ENCODE assay signal across 22 mouse cellular contexts in the genomic region with DNA sequence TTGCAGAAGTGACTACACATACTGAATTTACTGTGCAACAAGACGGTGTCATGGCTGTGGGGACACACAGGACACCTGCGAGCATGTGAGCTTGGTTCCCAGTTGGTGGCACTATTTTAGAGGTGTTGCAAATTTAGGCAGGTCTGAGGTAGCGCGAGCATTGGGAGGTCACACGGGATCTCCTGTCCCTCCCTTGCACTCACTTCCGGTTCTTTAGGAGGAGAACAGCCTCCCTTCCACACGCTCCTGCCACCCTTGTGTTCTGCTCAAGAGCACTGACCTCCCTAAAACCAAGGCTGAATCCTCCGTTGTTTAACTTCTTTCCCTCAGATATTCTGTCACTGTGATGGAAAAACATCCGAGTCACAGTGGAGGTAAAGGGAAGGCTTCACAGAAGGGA.
A peak's percentile ranks its signal among the peaks of the same experiment; 100 is the strongest.
DNase-seq lines count a peak whose midpoint lies in the region; ATAC-seq and TF ChIP-seq lines count a peak whose summit lies in the region.
"Had no signal": no experiment of that assay in that cellular context is flagged by ENCODE, and none has a peak within 500 bp of the region (broad histone marks: within the 10 kb centered on the region; RNA-seq: fewer than 3 reads in every experiment).

No protein-coding gene starts in this region.

- WGBS in stomach, postnatal 0 days = 69% methylated on average over 9 of the region's 9 CpGs

- H3K9me3 ChIP-seq in stomach, postnatal 0 days (ENCODE audit: control insufficient read depth, low read length) = no peaks in the 10 kb centered on the region
- H3K9me3 ChIP-seq: embryonic facial prominence, embryonic 13.5 days; embryonic facial prominence, embryonic 15.5 days; forebrain, embryonic 10.5 days; forebrain, embryonic 12.5 days had no signal

- TF ChIP-seq EP300 in stomach, postnatal 0 days (optimal IDR thresholded peaks at IDR 0.05) = no peak

- H3K4me1 ChIP-seq in stomach, postnatal 0 days (replicated peaks; ENCODE audit: control insufficient read depth, insufficient read depth) = no peaks in the 10 kb centered on the region
- H3K4me1 ChIP-seq: embryonic facial prominence, embryonic 15.5 days; forebrain, embryonic 12.5 days had no signal

- no peak for TF ChIP-seq CTCF in stomach, postnatal 0 days (IDR thresholded peaks at IDR 0.05; ENCODE audit: low read depth)

- no peaks in the 10 kb centered on the region for H3K36me3 ChIP-seq in stomach, postnatal 0 days (ENCODE audit: control insufficient read depth, insufficient read depth, low read length)
- H3K36me3 ChIP-seq: embryonic facial prominence, embryonic 13.5 days; embryonic facial prominence, embryonic 15.5 days; forebrain, embryonic 10.5 days; forebrain, embryonic 12.5 days had no signal

- H3K9ac ChIP-seq in stomach, postnatal 0 days (ENCODE audit: low read length) = no peak overlapping the region
- H3K9ac ChIP-seq: embryonic facial prominence, embryonic 13.5 days; embryonic facial prominence, embryonic 15.5 days; forebrain, embryonic 12.5 days had no signal

- no peak overlapping the region for H3K27ac ChIP-seq in stomach, postnatal 0 days (replicated peaks)
- H3K27ac ChIP-seq: embryonic facial prominence, embryonic 13.5 days; embryonic facial prominence, embryonic 15.5 days; forebrain, embryonic 10.5 days; forebrain, embryonic 12.5 days had no signal

- no peak overlapping the region for H3K4me2 ChIP-seq in stomach, postnatal 0 days (replicated peaks; ENCODE audit: low read depth)
- H3K4me2 ChIP-seq: embryonic facial prominence, embryonic 13.5 days; embryonic facial prominence, embryonic 15.5 days; forebrain, embryonic 12.5 days had no signal

- H3K4me3 ChIP-seq in stomach, postnatal 0 days (ENCODE audit: low read depth, low read length) = no peak overlapping the region
- H3K4me3 ChIP-seq: embryonic facial prominence, embryonic 13.5 days; embryonic facial prominence, embryonic 15.5 days; erythroblast, embryonic 14.5 days; forebrain, embryonic 10.5 days; forebrain, embryonic 12.5 days had no signal

- DNase-seq in heart, adult 11 months = peak; percentile 39
- DNase-seq in heart, postnatal 4 days = no peak
- DNase-seq in testis, postnatal 10 days (ENCODE audit: low spot score) = peak; percentile 23
- DNase-seq in testis, postnatal 14 days (ENCODE audit: low spot score) = no peak
- no peak for DNase-seq in stomach, postnatal 0 days (ENCODE audit: low spot score)
- DNase-seq: adrenal gland, adult 2 months; adrenal gland, postnatal 10 days; adrenal gland, postnatal 25 days; B cell, adult 2 months; cerebellum, adult 11-12 months; cerebellum, adult 2 months; cerebellum, adult 9-10 months; cerebellum, postnatal 10 days; cerebellum, postnatal 25 days had no signal

- no peak for ATAC-seq in stomach, postnatal 0 days (ENCODE audit: low FRiP score, low TSS enrichment)
- ATAC-seq: CD4-positive, CD25-positive, alpha-beta regulatory T cell, adult 4 months; forebrain, embryonic 14.5 days; forebrain, embryonic 16.5 days had no signal

- H3K27me3 ChIP-seq in stomach, postnatal 0 days (ENCODE audit: control insufficient read depth, insufficient read depth, low read length) = no peaks in the 10 kb centered on the region
- H3K27me3 ChIP-seq: embryonic facial prominence, embryonic 13.5 days had no signal

Comparison
In these comparisons a context has a peak if more than half of its experiments do, and no peak if none do; other contexts are left out.
1. DNase-seq: peak in heart, adult 11 months (single experiment) and testis, postnatal 10 days (single experiment); none in heart, postnatal 4 days (single experiment), testis, postnatal 14 days (single experiment) and stomach, postnatal 0 days (single experiment).